Mouse (Mus musculus) gastrocnemius, postnatal 36 days (tissue): ENCODE data around the gene Olfr983. TPM values are rescaled to one million over a fixed set of nuclear protein-coding genes. Genes with fewer than 3 reads are reported as not detected.
A peak's percentile ranks its signal among the peaks of the same experiment; 100 is the strongest.

Experiments used
- DNase-seq, 2 experiments: peaks; one replicate each; pipeline ENCODE4 v3.0.0; 2022
- intact Hi-C: fragments of 180-260 bp; cut with DNase I; formaldehyde crosslinking; loops from one replicate; pipeline ENCODE4 v1.15.1; 2025
- long read RNA-seq, 2 experiments: library from polyadenylated mRNA; stranded (forward); transcript quantifications; one replicate each; pipeline ENCODE4 v2.0.0; 2021
- total RNA-seq, 2 experiments: library from RNA; stranded (reverse); gene quantifications; 2 replicates each; pipeline ENCODE4 v1.2.3; 2021

The Olfr983 gene
- not detected for total RNA-seq
- long read RNA-seq, experiment 1 = 0 reads
- long read RNA-seq, experiment 2 = 0 reads

- intact Hi-C loops = no loop called here
These were observed at the start of gene Olfr983 for GRCm38 (mm10) chr9:40093495-40093894. TSS of gene Olfr983 (minus strand) at chr9:40093595.

DNA sequence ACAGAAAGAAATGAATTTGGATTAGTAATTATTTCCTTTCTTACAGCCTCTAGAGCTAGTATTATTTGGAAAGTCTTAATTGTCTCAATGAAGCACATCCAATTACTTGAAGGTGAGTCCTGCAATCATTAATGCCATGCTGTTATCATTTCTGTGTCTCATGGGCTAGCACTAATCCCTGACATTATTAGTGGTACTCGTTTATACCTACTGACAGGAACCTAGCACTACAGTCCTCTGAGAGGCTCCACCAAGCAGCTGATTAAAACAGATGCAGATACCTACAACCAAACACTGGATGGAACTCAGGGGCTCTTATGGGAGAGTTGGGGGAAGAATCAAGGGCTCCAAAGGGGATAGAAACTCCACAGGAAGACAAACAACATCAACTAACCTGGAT lies 48.1 kb upstream of the Olfr983 start:
- intact Hi-C loops = no loop called here
- no peak for DNase-seq

More at GRCm38 (mm10) chr9:40093495-40093894, at the start of gene Olfr983:
- DNase-seq = no peak

GRCm38 (mm10) chr9:40139484-40139883 lies 46.1 kb upstream of the Olfr983 start:
- intact Hi-C loops = no loop called here
- no peak for DNase-seq

DNA sequence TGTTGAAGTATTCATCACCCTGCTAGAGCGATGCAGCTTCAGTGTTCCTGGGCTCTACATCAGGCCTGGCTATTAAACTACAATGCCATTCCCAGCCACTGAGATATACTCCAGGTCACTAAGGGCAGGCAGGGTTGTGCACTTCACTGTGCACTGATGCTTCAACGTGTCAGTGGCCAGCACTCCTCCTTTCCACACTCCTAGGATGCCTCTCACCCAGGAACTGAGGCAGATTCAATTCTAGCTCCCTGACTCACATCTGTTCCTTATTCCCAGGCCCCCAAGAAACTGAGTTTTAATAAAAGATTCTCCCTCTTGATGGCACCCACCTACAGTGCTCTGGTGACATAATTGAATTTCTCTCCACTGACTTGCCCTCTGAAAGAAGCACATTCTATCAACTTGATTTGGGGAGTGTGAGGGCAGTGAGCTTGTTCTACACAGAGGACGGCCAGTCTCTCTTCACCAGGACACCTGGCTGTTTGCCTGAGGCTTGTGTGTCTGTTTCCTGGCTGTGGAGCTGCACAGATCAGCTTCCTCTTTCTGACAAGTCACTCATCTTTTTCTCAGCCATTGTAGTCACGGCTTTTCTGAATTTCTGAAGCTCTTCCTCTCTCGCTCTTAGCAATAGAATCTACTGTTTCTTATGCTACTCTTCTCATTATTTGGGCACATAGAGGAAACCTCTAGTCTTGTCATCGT lies 43.7 kb upstream of the Olfr983 start:
- intact Hi-C loops = no loop called here
- DNase-seq = no peak

GRCm38 (mm10) chr9:40130556-40130955 lies 37.2 kb upstream of the Olfr983 start:
- intact Hi-C loops = no loop called here
- no peak for DNase-seq

GRCm38 (mm10) chr9:40130084-40130483 lies 36.7 kb upstream of the Olfr983 start, which contains the start of gene Olfr985:
TSS of gene Olfr985 (minus strand) at chr9:40130184.
- intact Hi-C loops = no loop called here

GRCm38 (mm10) chr9:40117287-40117659 lies 23.9 kb upstream of the Olfr983 start:
- DNase-seq = no peak
- intact Hi-C loops = no loop called here

More at GRCm38 (mm10) chr9:40130084-40130483, 36.7 kb upstream of the Olfr983 start, which contains the start of gene Olfr985:
- DNase-seq = no peak

DNA sequence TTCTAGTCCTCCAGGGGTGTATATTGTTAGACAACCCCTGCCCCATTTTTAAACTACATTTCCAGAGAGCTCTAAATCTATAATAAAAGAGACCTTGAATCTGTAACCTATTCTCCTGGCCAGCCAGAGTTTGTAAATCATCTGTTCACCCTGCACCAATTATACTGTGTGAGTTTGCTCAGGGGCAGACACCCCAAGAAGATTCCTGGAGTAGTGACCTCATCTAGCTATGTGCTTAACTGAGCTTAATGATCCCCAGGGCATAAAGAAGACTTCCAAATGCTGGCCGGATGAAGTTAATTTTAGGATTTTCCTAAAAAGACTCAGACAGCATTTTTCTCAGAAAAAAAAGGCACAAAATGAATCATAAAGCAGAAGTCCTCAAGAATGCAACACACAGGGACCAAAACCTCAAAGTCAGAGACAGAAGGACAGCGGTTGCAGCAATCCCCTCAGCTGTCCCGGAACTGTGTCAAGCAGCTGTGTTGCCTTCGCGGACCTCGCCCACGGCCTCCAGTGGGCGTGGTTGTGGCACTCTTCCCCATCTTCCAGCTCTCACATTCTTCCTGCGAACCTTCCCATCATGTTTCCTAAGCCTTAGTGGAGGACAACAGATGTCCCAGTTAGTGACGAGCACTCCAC lies 23.4 kb upstream of the Olfr983 start:
- DNase-seq = peak; percentile 45 to 62
- intact Hi-C loops = no loop called here

DNA sequence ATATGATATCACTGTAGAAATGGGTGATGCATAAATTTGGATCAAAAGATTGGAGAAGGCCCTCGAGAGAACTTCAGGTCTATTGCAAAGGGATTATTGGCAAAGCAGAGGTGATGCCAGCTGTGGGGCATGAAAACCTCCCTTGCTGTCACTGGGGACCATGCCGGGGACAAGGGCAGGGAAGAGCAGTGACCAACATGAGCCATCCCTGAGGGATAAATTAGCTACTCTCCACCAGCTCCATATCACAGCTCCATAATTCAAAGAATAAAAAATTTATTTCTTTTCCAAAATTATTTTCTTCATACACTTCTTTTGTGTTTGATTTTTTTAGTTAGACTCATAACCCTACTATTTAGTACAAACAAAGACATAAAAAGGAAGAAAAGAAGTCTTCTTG lies 20.7 kb upstream of the Olfr983 start, which contains the start of gene Olfr984:
Gene Olfr984, minus strand, starts transcription at position 101 of the 400 bp plus-strand sequence.
- DNase-seq = no peak
- intact Hi-C loops = no loop called here

GRCm38 (mm10) chr9:40094769-40095168 lies 1.4 kb upstream of the Olfr983 start:
- intact Hi-C loops = no loop called here
- DNase-seq = no peak

DNA sequence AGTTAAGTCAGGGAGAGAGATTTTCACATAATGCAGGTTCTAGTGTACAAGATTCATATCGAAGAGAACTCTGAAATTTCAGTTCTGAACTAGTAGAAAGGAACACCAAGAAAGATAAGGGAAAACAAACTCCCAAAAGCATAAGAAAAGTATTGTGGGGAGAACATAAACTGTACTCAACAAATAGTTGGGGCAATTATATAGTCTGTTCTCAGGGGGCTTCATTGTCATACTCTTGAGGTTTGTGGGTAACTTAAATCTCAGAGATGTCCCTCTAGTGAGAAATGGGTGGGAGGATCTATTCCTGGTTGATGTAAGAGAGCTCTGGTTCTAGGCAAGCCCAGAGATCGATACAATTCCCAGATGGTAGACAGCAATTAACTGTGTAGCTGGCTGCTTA lies 19.9 kb downstream of the Olfr983 start, which contains the start of gene Olfr982:
Gene Olfr982, plus strand, starts transcription at position 301 of the 400 bp plus-strand sequence.
- intact Hi-C loops = no loop called here
- no peak for DNase-seq

GRCm38 (mm10) chr9:40050138-40050537 lies 43.3 kb downstream of the Olfr983 start:
- DNase-seq = no peak
- intact Hi-C loops = no loop called here

Other genes with a start within 250 kb of the Olfr983 start
- not detected for gene Olfr972, start 227.2 kb downstream of the Olfr983 start, total RNA-seq
- not detected for gene Olfr229, start 186.3 kb downstream of the Olfr983 start, total RNA-seq
- gene Olfr974, start 156.1 kb downstream of the Olfr983 start, total RNA-seq = not detected
- not detected for gene Olfr975, start 141.5 kb downstream of the Olfr983 start, total RNA-seq
- not detected for gene Olfr976, start 132.5 kb downstream of the Olfr983 start, total RNA-seq
- gene Olfr978, start 101.5 kb downstream of the Olfr983 start, total RNA-seq = not detected
- not detected for gene Olfr979, start 90.1 kb downstream of the Olfr983 start, total RNA-seq
- not detected for gene Olfr980, start 84.0 kb downstream of the Olfr983 start, total RNA-seq
- gene Olfr981, start 72.1 kb downstream of the Olfr983 start, total RNA-seq = not detected
- not detected for gene Olfr982, start 19.8 kb downstream of the Olfr983 start, total RNA-seq
- not detected for gene Olfr984, start 20.6 kb upstream of the Olfr983 start, total RNA-seq
- gene Olfr985, start 36.6 kb upstream of the Olfr983 start, total RNA-seq = not detected
- gene Tmem225, start 54.5 kb upstream of the Olfr983 start, total RNA-seq = not detected
- not detected for gene Olfr986, start 87.3 kb upstream of the Olfr983 start, total RNA-seq
- 1 to 10 TPM; 1.4 to 1.6 TPM for gene Zfp202, start 98.7 kb upstream of the Olfr983 start, total RNA-seq
- gene Scn3b, start 175.6 kb upstream of the Olfr983 start, total RNA-seq = 1 to 10 TPM; 2.1 to 2.3 TPM